Mouse (Mus musculus) spleen, adult 2 months (tissue): ENCODE results near the gene Casp8. TPM values are rescaled to one million over a fixed set of nuclear protein-coding genes. Genes with fewer than 3 reads are reported as not detected.
"Not testable (repeated sequence)": the region's sequence is repeated elsewhere in the genome, so short reads cannot be mapped to it uniquely, and the experiment has no call there.

Experiments
- DNase-seq, 2 experiments: peaks; one replicate each; pipeline versions ENCODE4 v3.0.0 to v3.0.0-alpha.2; 2012 to 2021; ENCODE audit warnings: low spot score in 2 of 2, low read depth in 1 of 2
- H3K27ac ChIP-seq: fragments of 200-500 bp; 2 replicates; pipeline ENCODE4 v1.5.1; 2012; ENCODE audit warnings: low read length, inconsistent platforms; ENCODE audit not compliant: insufficient read depth
- H3K27me3 ChIP-seq: fragments of 200-500 bp; 2 replicates; pipeline ENCODE4 v1.6.1; 2012; ENCODE audit warnings: mild to moderate bottlenecking, moderate library complexity, low read length, inconsistent platforms; ENCODE audit not compliant: control insufficient read depth, insufficient read depth
- H3K36me3 ChIP-seq: fragments of 200-500 bp; 2 replicates; pipeline ENCODE4 v1.6.1; 2012; ENCODE audit warnings: mild to moderate bottlenecking, low read length, inconsistent platforms; ENCODE audit not compliant: control insufficient read depth, insufficient read depth
- H3K4me1 ChIP-seq: fragments of 200-500 bp; 2 replicates; pipeline ENCODE4 v1.6.1; 2011; ENCODE audit warnings: inconsistent platforms; ENCODE audit not compliant: control insufficient read depth, insufficient read depth, insufficient read length
- H3K4me3 ChIP-seq: fragments of 200-500 bp; 2 replicates; pipeline ENCODE4 v1.5.1; 2011; ENCODE audit warnings: mild to moderate bottlenecking, inconsistent platforms; ENCODE audit not compliant: insufficient read depth, insufficient read length; ENCODE audit errors: extremely low read depth
- CTCF ChIP-seq: fragments of 200-500 bp; IDR thresholded peaks from 2 replicates; pipeline ENCODE4 v1.5.1; 2011; ENCODE audit warnings: mild to moderate bottlenecking, inconsistent platforms; ENCODE audit not compliant: insufficient read depth, insufficient read length, insufficient replicate concordance; ENCODE audit errors: extremely low read depth
- POLR2A ChIP-seq: fragments of 200-500 bp; IDR thresholded peaks from 2 replicates; pipeline ENCODE4 v1.6.1; 2011; ENCODE audit warnings: low read depth, low read length, inconsistent platforms
- WGBS: fragments of 180-500 bp; shearing (Covaris S2); methylation state at CpG from one replicate; pipeline ENCODE4 v1.1.7; 2018; 5-methylcytosine and 5-hydroxymethylcytosine counted together
- polyA plus RNA-seq: library from polyadenylated mRNA; depleted of rRNA; stranded (reverse); fragments of >200 nt; gene quantifications from 2 replicates; pipeline ENCODE4 v1.2.3, GENCODE M21; 2012

The Casp8 gene
- polyA plus RNA-seq, 1 experiment: 6.3 TPM

DNA sequence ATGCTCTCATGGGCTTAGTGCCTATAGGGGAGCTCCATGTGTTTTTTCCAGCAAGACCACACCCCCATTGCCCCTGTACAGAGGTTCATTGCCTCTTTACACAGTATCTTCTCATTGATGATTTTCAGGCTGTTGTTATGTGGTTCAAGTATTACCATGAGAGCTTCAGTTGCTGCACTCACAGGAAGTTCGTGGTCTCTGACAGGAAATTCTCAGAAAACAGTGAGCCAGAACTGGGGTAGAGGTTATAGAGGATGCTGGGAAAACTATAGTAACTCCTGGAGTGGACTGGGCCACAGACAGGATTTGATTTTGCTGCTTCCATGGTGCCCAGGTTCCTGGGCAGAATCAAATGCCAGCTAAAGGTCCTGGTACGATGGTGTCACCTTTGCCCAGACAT, 2.2 kb downstream of the Casp8 start:
- Histone ChIP-seq H3K36me3 (peaks cover 7% of the 10 kb centered on the region; the same call in 1 of the 2 replicates), H3K27ac (peak overlapping the region; percentile 68), H3K4me1 (peaks cover 3% of the 10 kb centered on the region; the same call in 1 of the 2 replicates), H3K4me3 (no peak overlapping the region), H3K27me3 (no peaks in the 10 kb centered on the region)
- TF ChIP-seq POLR2A (no peak), CTCF (no peak)
- DNase-seq: peak; percentile 34 to 62
- 8% methylated on average over 2 of the region's 2 CpGs for WGBS

DNA sequence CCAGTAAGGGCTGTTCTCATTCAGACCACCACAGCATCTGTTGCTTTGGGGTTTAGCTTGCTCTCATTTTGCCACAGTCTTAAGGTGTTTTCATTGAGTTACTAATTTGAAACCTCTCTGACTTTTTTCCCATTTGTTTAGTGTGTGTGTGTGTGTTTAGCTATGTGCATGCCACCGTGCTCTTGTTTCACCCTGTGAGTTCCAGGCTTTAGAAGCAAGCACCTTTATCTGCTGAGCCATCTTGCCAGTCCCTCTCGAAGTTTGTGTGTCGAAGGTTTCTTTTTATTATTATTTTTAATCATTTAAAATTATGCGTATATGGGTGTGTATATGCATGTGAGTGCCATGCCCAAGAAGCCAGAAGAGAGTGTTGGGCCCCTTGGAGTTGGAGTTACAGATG, 3.7 kb downstream of the Casp8 start:
- H3K4me3 ChIP-seq: no peak overlapping the region
- no peaks in the 10 kb centered on the region for H3K27me3 ChIP-seq
- 91% methylated on average over 4 of the region's 4 CpGs for WGBS
- peaks cover 3% of the 10 kb centered on the region; the same call in 1 of the 2 replicates for H3K4me1 ChIP-seq
- no peak overlapping the region for H3K27ac ChIP-seq
- TF ChIP-seq CTCF (no peak), POLR2A (no peak)
- H3K36me3 ChIP-seq: peaks cover 7% of the 10 kb centered on the region; the same call in 1 of the 2 replicates
- DNase-seq: no peak

DNA sequence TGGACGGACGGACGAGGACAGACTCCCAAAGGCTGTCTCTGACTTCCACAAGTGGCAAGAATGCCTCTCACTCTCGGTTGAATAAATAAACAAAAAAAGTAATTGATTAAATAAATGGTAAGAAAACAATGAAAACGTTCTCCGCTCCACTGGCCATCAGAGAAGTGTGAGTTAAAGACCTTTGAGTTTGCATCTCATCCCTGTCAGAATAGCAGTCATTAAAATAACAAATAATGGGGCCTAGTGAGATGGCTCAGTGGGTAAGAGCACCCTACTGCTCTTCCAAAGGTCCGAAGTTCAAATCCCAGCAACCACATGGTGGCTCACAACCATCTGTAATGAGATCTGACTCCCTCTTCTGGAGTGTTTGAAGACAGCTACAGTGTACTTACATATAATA, 5.5 kb downstream of the Casp8 start:
- DNase-seq, H3K36me3 ChIP-seq, H3K4me3 ChIP-seq, H3K27me3 ChIP-seq, H3K4me1 ChIP-seq, H3K27ac ChIP-seq: not testable (repeated sequence)
- WGBS: 94% methylated on average over 7 of the region's 7 CpGs

GRCm38 (mm10) chr1:58801558-58802285, 6.5 kb downstream of the Casp8 start:
- peak overlapping the region; percentile 91 for H3K27ac ChIP-seq
- H3K36me3 ChIP-seq: peaks cover 7% of the 10 kb centered on the region; the same call in 1 of the 2 replicates
- H3K27me3 ChIP-seq: no peaks in the 10 kb centered on the region
- WGBS: 51% methylated on average over 8 of the region's 8 CpGs
- H3K4me3 ChIP-seq: peak overlapping the region; percentile 61; the same call in 1 of the 2 replicates
- H3K4me1 ChIP-seq: peaks cover 7% of the 10 kb centered on the region; the same call in 1 of the 2 replicates
- TF ChIP-seq POLR2A (no peak), CTCF (no peak)
- no peak for DNase-seq

DNA sequence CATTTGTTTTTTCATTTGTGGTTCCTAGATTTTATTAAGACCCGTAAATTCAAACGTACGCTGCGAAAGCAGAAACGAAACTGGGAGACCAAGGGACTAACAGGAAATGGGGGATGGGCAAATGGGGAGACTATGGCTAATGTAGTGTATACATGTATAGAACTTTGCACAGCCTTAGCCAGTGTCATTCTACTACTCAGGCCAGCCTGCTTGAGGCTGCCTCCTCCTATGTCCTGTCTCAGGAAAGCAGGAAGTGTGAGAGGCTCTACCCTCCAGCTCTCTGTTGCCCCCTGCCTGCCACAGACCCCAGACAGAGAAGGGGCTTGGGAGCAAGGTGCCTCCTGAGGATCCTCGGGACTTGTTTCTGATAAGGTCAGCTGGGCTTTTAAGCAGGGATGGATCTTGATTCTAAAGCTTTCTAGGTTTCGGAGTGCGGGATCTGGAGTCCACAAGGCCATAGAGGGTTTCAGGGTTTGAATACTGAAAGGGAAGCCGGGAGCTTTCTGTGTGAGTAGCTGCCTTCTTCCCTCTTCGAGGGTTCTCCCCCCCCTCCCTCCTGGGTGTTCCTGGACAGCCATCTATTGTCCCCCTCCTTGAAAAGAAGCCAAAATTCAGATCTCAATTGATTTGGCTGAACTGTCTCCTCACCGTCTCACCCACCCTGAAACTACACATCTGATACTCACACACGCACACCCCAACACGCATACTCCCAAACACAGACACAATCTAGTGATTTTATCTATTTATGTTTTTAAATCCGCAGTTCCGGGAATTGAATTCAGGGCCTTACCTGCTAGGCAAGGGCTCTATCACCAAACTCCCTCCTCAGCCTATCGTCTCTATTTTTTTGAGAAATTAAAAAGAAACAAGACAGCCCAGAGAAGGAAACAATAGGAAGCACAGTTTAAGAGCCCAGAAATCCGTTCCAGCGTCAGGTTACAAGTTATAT, 7.4 kb downstream of the Casp8 start:
- Histone ChIP-seq H3K4me1 (peaks cover 10% of the 10 kb centered on the region; the same call in 1 of the 2 replicates), H3K4me3 (peak overlapping the region; percentile 61), H3K27ac (peak overlapping the region; percentile 91), H3K36me3 (peaks cover 7% of the 10 kb centered on the region; the same call in 1 of the 2 replicates), H3K27me3 (no peaks in the 10 kb centered on the region)
- 11% methylated on average over 18 of the region's 18 CpGs for WGBS
- TF ChIP-seq CTCF (peak; percentile 69; the same call in 1 of the 2 replicates), POLR2A (peak; percentile 12; the same call in 1 of the 2 replicates)
- DNase-seq: peak; percentile 49 to 71

- no peak for DNase-seq
- Histone ChIP-seq H3K4me1 (peaks cover 10% of the 10 kb centered on the region; the same call in 1 of the 2 replicates), H3K27me3 (no peaks in the 10 kb centered on the region), H3K36me3 (peaks cover 7% of the 10 kb centered on the region; the same call in 1 of the 2 replicates), H3K27ac (peak overlapping the region; percentile 91), H3K4me3 (peak overlapping the region; percentile 61)
- 24% methylated on average over 6 of the region's 6 CpGs for WGBS
- TF ChIP-seq POLR2A (no peak), CTCF (no peak)
These were observed 8.4 kb downstream of the Casp8 start for GRCm38 (mm10) chr1:58803531-58803930.
